Mouse (Mus musculus) liver, embryonic 14.5 days (tissue): ENCODE results near the gene Zdhhc22.

ENCODE experiments used
- CTCF ChIP-seq: IDR thresholded peaks from 2 replicates; pipeline ENCODE4 v1.5.1; 2016; ENCODE audit warnings: antibody characterized with exemption, low read depth, control low read depth
- EP300 ChIP-seq: IDR thresholded peaks from 2 replicates; pipeline ENCODE4 v1.6.1; 2016; ENCODE audit warnings: antibody characterized with exemption, low read depth

GRCm38 (mm10) chr12:86950161-86950960 lies 39.9 kb downstream of the Zdhhc22 start:
- no peak for TF ChIP-seq CTCF
- no peak for TF ChIP-seq EP300
